In the genomic region with DNA sequence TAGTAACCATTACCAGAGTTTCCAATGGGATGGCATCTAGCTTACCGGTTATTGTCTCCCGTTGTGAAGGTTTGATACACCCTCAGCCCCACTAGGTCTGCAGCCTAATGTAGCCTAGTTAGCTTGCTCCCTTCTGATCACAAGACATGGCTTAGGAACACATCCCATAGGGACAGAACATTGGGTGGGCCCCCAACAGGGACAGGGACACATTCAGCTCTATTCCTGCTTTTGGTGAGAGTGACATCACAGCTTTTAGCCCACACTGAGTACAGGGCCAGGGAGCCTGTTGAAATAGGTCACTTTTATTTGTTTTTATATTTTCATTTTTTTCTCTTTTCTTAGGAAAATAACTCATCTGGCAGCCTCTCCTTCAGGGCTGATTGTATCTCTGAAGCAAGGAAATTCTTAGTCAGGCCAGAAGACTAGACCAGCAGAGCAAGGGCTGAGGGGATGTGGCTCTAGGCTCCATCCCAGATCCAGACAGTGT, we compare ENCODE assay signal across 24 mouse cellular contexts. TPM values are rescaled to one million over a fixed set of nuclear protein-coding genes. Genes with fewer than 3 reads are reported as not detected.
DNase-seq lines count a peak whose midpoint lies in the region; ATAC-seq and TF ChIP-seq lines count a peak whose summit lies in the region.
"Had no signal": no experiment of that assay in that cellular context is flagged by ENCODE, and none has a peak within 500 bp of the region (broad histone marks: within the 10 kb centered on the region; RNA-seq: fewer than 3 reads in every experiment).

No protein-coding gene starts in this region.

- no peak overlapping the region for H3K9ac ChIP-seq in heart, adult 2 months (ENCODE audit: low read depth, low read length)
- no peak overlapping the region for H3K9ac ChIP-seq in forebrain, embryonic 13.5 days
- H3K9ac ChIP-seq: embryonic facial prominence, embryonic 12.5 days had no signal

- peak overlapping the region; percentile 77 for H3K27ac ChIP-seq in gastrocnemius, adult 2 months
- peak overlapping the region; percentile 34 for H3K27ac ChIP-seq in heart, adult 2 months
- H3K27ac ChIP-seq in testis, adult 2 months (ENCODE audit: control insufficient read depth, insufficient read depth, low read depth, low read length) = no peak overlapping the region
- H3K27ac ChIP-seq in forebrain, embryonic 13.5 days = no peak overlapping the region
- H3K27ac ChIP-seq: embryonic facial prominence, embryonic 10.5 days; embryonic facial prominence, embryonic 12.5 days had no signal

- no peaks in the 10 kb centered on the region for H3K79me2 ChIP-seq in heart, adult 2 months (replicated peaks; ENCODE audit: control insufficient read depth, insufficient read depth, low read length)

- intact Hi-C loops in gastrocnemius, adult 2 months (cut with DNase I) = loop anchor here (2.0 kb wide), 1 partner anchor 29 kb away; no protein-coding TSS in a partner anchor
- intact Hi-C loops in heart, adult 2 months (cut with DNase I) = no loop called here

- no peaks in the 10 kb centered on the region for H3K9me3 ChIP-seq in forebrain, embryonic 13.5 days (replicated peaks)
- H3K9me3 ChIP-seq: embryonic facial prominence, embryonic 10.5 days; embryonic facial prominence, embryonic 12.5 days; G1E had no signal

- H3K4me2 ChIP-seq in forebrain, embryonic 13.5 days = no peak overlapping the region
- H3K4me2 ChIP-seq: embryonic facial prominence, embryonic 12.5 days had no signal

- H3K4me1 ChIP-seq in heart, adult 2 months (ENCODE audit: control insufficient read depth, insufficient read depth, low read length) = peaks cover 23% of the 10 kb centered on the region
- H3K4me1 ChIP-seq in testis, adult 2 months (ENCODE audit: control insufficient read depth, insufficient read depth, low read length) = no peaks in the 10 kb centered on the region
- H3K4me1 ChIP-seq in forebrain, embryonic 13.5 days = no peaks in the 10 kb centered on the region
- H3K4me1 ChIP-seq: embryonic facial prominence, embryonic 10.5 days; embryonic facial prominence, embryonic 12.5 days had no signal

- peak overlapping the region; percentile 38; the same call in 1 of the 2 replicates for H3K4me3 ChIP-seq in gastrocnemius, adult 2 months
- no peak overlapping the region for H3K4me3 ChIP-seq in heart, adult 2 months
- peak overlapping the region; percentile 69 for H3K4me3 ChIP-seq in testis, adult 2 months (ENCODE audit: control insufficient read depth, low read depth, low read length)
- H3K4me3 ChIP-seq in forebrain, embryonic 13.5 days = no peak overlapping the region
- H3K4me3 ChIP-seq: embryonic facial prominence, embryonic 10.5 days; embryonic facial prominence, embryonic 12.5 days had no signal

- peaks cover 3% of the 10 kb centered on the region; the same call in 1 of the 2 replicates for H3K36me3 ChIP-seq in heart, adult 2 months (ENCODE audit: control insufficient read depth, insufficient read depth, low read length)
- H3K36me3 ChIP-seq in testis, adult 2 months (ENCODE audit: control insufficient read depth, insufficient read depth, low read length) = no peaks in the 10 kb centered on the region; the same call in 1 of the 2 replicates
- peaks cover 90% of the 10 kb centered on the region for H3K36me3 ChIP-seq in forebrain, embryonic 13.5 days (ENCODE audit: poor library complexity, severe bottlenecking)

- no peak for TF ChIP-seq EP300 in heart, adult 2 months (IDR thresholded peaks at IDR 0.05; ENCODE audit: insufficient read depth, low read depth, low read length)

- no peak for TF ChIP-seq POLR2A in heart, adult 2 months (IDR thresholded peaks at IDR 0.05; ENCODE audit: insufficient read depth, low read depth, low read length)
- TF ChIP-seq POLR2A in testis, adult 2 months (IDR thresholded peaks at IDR 0.05; ENCODE audit: control insufficient read depth, low read depth, low read length) = no peak

- no peaks in the 10 kb centered on the region for H3K27me3 ChIP-seq in heart, adult 2 months (ENCODE audit: control insufficient read depth, insufficient read depth, low read length)
- no peaks in the 10 kb centered on the region for H3K27me3 ChIP-seq in testis, adult 2 months (ENCODE audit: control insufficient read depth, insufficient read depth, low read length)
- no peaks in the 10 kb centered on the region for H3K27me3 ChIP-seq in forebrain, embryonic 13.5 days
- H3K27me3 ChIP-seq: CH12.LX; embryonic facial prominence, embryonic 12.5 days; Patski had no signal

- DNase-seq in gastrocnemius, adult 2 months = no peak
- no peak for DNase-seq in gastrocnemius, adult 8-10 months (ENCODE audit: low spot score in 2 of 2)
- no peak for DNase-seq in heart, adult 2 months
- no peak for DNase-seq in heart, adult 9 months (ENCODE audit: low spot score in 2 of 2)
- no peak for DNase-seq in testis, postnatal 10 days (ENCODE audit: low spot score)
- DNase-seq: adrenal gland, adult 2 months; adrenal gland, postnatal 25 days; B cell, adult 2 months; cerebellum, adult 11-12 months; cerebellum, adult 2 months; cerebellum, adult 9-10 months; cerebellum, postnatal 10 days; cerebellum, postnatal 25 days had no signal

- WGBS in heart, adult 2 months = 94% methylated on average over 2 of the region's 2 CpGs
- 92% methylated on average over 2 of the region's 2 CpGs for WGBS in forebrain, embryonic 13.5 days

- ATAC-seq in forebrain, embryonic 13.5 days = no peak
- ATAC-seq: activated CD4-positive, CD25-positive, alpha-beta regulatory T cell, adult 4 months; CD4-positive, CD25-positive, alpha-beta regulatory T cell, adult 4 months; forebrain, embryonic 14.5 days; forebrain, embryonic 16.5 days; Patski had no signal

- TF ChIP-seq CTCF in gastrocnemius, adult 2 months (IDR thresholded peaks at IDR 0.05) = no peak
- TF ChIP-seq CTCF in heart, adult 2 months (IDR thresholded peaks at IDR 0.05) = no peak
- TF ChIP-seq CTCF in testis, adult 2 months (IDR thresholded peaks at IDR 0.05; ENCODE audit: control insufficient read depth, insufficient read depth, insufficient replicate concordance, low read depth, low read length) = no peak

RNA-seq across cellular contexts. Expression of a gene that starts 37.5 kb away (rescaled TPM):
- 10 to 100 TPM; 28.7 to 31.2 TPM for total RNA-seq in gastrocnemius, adult 2 months (2021)
- 10 to 100 TPM; 42.0 to 50.3 (median 45.8) TPM for total RNA-seq in gastrocnemius, adult 8-10 months (2022)
- 10 to 100 TPM; 60.9 to 67.2 TPM for total RNA-seq in heart, adult 2 months (2021)
- polyA plus RNA-seq in heart, adult 2 months (2012; rRNA removed) = 143 and 187 TPM in 2 replicates
- 81.1 and 101 TPM in 2 replicates for polyA plus RNA-seq in testis, adult 2 months (2012; rRNA removed)
- polyA plus RNA-seq in forebrain, embryonic 13.5 days (2015; fragmentation: Nextera tagmentation; extraction: Ambion mirVana) = 139 and 144 TPM in 2 replicates

Comparison
In these comparisons a context has a peak if more than half of its experiments do, and no peak if none do; other contexts are left out.
1. H3K27ac ChIP-seq: peak in gastrocnemius, adult 2 months (single experiment) and heart, adult 2 months (single experiment); none in testis, adult 2 months (single experiment) and forebrain, embryonic 13.5 days (single experiment).
2. H3K4me3 ChIP-seq: peak in gastrocnemius, adult 2 months (single experiment) and testis, adult 2 months (single experiment); none in heart, adult 2 months (single experiment) and forebrain, embryonic 13.5 days (single experiment).